Mouse (Mus musculus): ENCODE data around the gene Sf1. TPM values are rescaled to one million over a fixed set of nuclear protein-coding genes. Genes with fewer than 3 reads are reported as not detected.

Sf1 gene
- polyA plus RNA-seq, 1 experiment from 2014 or later: 209 TPM

DNA sequence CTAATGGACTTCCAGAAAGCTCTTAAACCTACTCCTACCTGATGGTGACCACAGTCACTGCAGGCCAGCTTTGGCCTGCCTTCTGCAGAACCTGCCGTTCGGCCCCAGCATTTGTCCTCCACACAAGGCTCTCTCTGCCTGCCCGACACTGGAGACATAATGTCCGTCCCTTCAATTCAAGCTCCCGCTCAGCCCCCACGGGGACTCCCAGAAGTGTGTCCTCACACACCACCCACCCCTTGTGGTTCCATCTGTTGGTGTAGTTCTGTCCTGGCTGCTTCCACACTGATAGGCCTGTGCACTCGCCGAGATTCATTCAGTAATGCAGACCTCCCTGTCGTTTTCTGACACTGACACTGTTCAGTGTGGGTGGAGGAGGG, 57.7 kb downstream of the Sf1 start:
- H3K4me1 ChIP-seq (ENCODE audit: control insufficient read depth, insufficient read depth, low read length): peaks cover 6% of the 10 kb centered on the region
- H3K27me3 ChIP-seq (ENCODE audit: control insufficient read depth, insufficient read depth, low read length): peaks cover 59% of the 10 kb centered on the region
- DNase-seq (ENCODE audit: low spot score): no peak
- H3K36me3 ChIP-seq (ENCODE audit: control insufficient read depth, insufficient read depth, low read length): no peaks in the 10 kb centered on the region
- no peak overlapping the region for H3K27ac ChIP-seq (replicated peaks; ENCODE audit: low read depth, low read length)
- ATAC-seq (ENCODE audit: insufficient number of reproducible peaks, low FRiP score, low TSS enrichment, low read depth): no peak
- no peak overlapping the region for H3K4me2 ChIP-seq (ENCODE audit: low read depth, severe bottlenecking)
- no peak overlapping the region for H3K9ac ChIP-seq (ENCODE audit: low read length)
- no peaks in the 10 kb centered on the region for H3K9me3 ChIP-seq (ENCODE audit: control insufficient read depth, low read length)
- no peak overlapping the region for H3K4me3 ChIP-seq (ENCODE audit: low read depth, low read length)
- 83% methylated on average over 9 of the region's 9 CpGs for WGBS

DNA sequence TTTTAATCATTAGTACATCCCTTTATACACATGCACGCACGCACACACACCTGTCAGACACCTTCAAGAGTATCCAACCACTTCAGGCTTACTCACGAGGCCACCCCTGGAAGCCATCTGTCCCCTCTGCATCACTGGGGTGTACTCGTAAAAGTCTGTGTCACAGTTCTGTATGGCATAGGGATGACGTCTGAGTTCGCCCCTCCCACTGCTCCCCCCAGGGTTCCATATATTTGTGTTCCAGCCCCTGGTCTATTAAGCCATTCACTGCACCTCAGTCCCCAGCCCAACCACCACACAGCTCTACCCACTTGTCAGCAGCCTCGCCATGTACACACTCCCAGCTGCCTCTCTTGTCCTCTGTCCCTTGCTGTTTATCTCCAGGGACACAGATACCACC, 58.5 kb downstream of the Sf1 start:
- no peaks in the 10 kb centered on the region for H3K36me3 ChIP-seq (ENCODE audit: control insufficient read depth, insufficient read depth, low read length)
- no peak overlapping the region for H3K27ac ChIP-seq (replicated peaks; ENCODE audit: low read depth, low read length)
- 0 out of 2 replicates have a peak, but pooled peaks cover 2% of the 10 kb centered on the region for H3K4me1 ChIP-seq (ENCODE audit: control insufficient read depth, insufficient read depth, low read length)
- H3K4me3 ChIP-seq (ENCODE audit: low read depth, low read length): no peak overlapping the region
- H3K4me2 ChIP-seq (ENCODE audit: low read depth, severe bottlenecking): no peak overlapping the region
- H3K9me3 ChIP-seq (ENCODE audit: control insufficient read depth, low read length): no peaks in the 10 kb centered on the region
- ATAC-seq (ENCODE audit: insufficient number of reproducible peaks, low FRiP score, low TSS enrichment, low read depth): no peak
- no peak overlapping the region for H3K9ac ChIP-seq (ENCODE audit: low read length)
- no peak for DNase-seq (ENCODE audit: low spot score)
- 77% methylated on average over 7 of the region's 7 CpGs for WGBS
- H3K27me3 ChIP-seq (ENCODE audit: control insufficient read depth, insufficient read depth, low read length): peaks cover 67% of the 10 kb centered on the region

DNA sequence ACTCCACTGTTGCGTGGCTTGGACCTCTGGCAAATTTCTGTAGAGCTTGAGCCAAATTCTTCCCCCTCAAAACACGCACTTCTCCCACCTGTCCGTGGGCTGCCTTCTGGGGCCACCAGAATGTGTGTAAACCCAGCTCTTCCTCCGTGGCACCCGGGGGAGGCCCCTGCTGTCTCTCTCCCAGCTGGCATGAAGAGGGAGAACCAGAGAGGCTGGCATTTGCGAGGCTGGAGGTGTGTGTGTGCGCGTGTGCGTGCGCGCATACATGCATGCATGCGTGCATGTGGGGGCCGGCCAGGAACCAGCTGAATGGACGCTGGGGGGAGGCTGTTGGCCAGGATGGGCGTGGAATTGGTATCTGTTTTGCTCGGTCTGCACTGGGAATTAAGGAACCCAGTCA, 59.8 kb downstream of the Sf1 start:
- Histone ChIP-seq H3K9ac (ENCODE audit: low read length) (no peak overlapping the region), H3K27me3 (ENCODE audit: control insufficient read depth, insufficient read depth, low read length) (peaks cover 76% of the 10 kb centered on the region), H3K4me3 (ENCODE audit: low read depth, low read length) (no peak overlapping the region), H3K27ac (replicated peaks; ENCODE audit: low read depth, low read length) (no peak overlapping the region), H3K9me3 (ENCODE audit: control insufficient read depth, low read length) (no peaks in the 10 kb centered on the region), H3K4me2 (ENCODE audit: low read depth, severe bottlenecking) (no peak overlapping the region), H3K36me3 (ENCODE audit: control insufficient read depth, insufficient read depth, low read length) (no peaks in the 10 kb centered on the region; the same call in 1 of the 2 replicates), H3K4me1 (ENCODE audit: control insufficient read depth, insufficient read depth, low read length) (peaks cover 8% of the 10 kb centered on the region)
- WGBS: 88% methylated on average over 16 of the region's 16 CpGs
- DNase-seq (ENCODE audit: low spot score) (no peak), ATAC-seq (ENCODE audit: insufficient number of reproducible peaks, low FRiP score, low TSS enrichment, low read depth) (no peak)

DNA sequence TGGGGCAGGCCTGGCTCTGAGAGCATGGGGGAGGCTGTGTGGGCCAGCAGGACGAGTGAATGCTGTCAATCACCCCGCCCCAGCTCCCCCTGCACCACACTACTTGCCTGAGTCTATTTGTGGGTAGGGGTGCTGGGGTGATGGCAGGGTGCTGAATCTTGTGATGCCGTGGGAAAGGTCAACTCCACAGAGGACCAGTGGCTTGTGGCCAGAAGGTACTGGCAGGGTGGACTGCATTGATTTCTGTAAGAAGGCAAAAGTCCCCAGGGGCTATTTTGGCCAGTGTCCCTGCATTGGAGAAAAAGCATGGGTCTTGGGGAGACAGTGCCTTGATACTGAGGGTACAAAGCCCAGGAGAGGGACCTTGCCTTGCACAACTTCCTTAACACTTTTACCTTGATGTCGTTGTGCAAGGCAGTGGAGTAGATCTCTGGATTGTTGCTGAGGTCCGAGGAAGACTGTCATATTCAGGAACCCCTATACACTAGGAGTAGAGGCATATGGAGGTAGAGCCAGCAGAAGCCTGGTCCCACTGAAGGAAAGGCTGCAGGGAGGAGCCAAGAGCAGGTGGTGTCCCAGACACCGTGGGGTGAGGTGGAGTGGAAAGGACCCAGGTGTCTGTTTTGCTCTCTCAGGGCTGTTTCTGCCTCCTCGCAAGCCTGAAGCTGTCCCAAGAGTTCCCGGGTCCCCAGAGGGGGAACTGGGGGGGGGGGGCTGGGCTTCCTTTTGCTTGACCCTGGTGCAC, 60.8 kb downstream of the Sf1 start:
- Histone ChIP-seq H3K9me3 (ENCODE audit: control insufficient read depth, low read length) (no peaks in the 10 kb centered on the region), H3K4me1 (ENCODE audit: control insufficient read depth, insufficient read depth, low read length) (peaks cover 16% of the 10 kb centered on the region), H3K4me3 (ENCODE audit: low read depth, low read length) (no peak overlapping the region), H3K4me2 (ENCODE audit: low read depth, severe bottlenecking) (no peak overlapping the region), H3K27ac (replicated peaks; ENCODE audit: low read depth, low read length) (no peak overlapping the region), H3K27me3 (ENCODE audit: control insufficient read depth, insufficient read depth, low read length) (peaks cover 79% of the 10 kb centered on the region), H3K36me3 (ENCODE audit: control insufficient read depth, insufficient read depth, low read length) (no peaks in the 10 kb centered on the region; the same call in 1 of the 2 replicates), H3K9ac (ENCODE audit: low read length) (no peak overlapping the region)
- no peak for DNase-seq (ENCODE audit: low spot score)
- 58% methylated on average over 8 of the region's 8 CpGs for WGBS
- ATAC-seq (ENCODE audit: insufficient number of reproducible peaks, low FRiP score, low TSS enrichment, low read depth): no peak

DNA sequence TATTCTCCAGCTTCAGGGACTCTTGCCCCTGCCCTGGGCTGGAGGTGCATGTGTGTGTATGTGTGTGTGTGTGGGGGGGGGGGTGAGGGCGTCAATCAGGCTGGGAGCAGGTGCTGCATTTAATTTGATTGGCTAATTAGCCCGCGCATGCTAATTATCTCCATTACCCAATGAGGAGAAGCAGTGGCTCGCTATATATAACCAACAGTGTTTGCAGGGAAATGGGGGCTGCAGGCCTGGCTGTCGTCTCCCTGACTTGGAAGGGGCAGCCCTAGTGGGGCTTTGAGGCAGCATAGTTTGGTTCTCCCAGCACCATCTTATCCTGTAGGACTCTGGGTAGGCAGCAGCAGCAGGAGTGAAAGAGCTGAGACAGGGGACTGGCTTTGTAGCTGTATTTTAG, 62.1 kb downstream of the Sf1 start:
- 47% methylated on average over 5 of the region's 5 CpGs for WGBS
- ATAC-seq (ENCODE audit: insufficient number of reproducible peaks, low FRiP score, low TSS enrichment, low read depth): no peak
- H3K4me1 ChIP-seq (ENCODE audit: control insufficient read depth, insufficient read depth, low read length): peaks cover 16% of the 10 kb centered on the region

DNA sequence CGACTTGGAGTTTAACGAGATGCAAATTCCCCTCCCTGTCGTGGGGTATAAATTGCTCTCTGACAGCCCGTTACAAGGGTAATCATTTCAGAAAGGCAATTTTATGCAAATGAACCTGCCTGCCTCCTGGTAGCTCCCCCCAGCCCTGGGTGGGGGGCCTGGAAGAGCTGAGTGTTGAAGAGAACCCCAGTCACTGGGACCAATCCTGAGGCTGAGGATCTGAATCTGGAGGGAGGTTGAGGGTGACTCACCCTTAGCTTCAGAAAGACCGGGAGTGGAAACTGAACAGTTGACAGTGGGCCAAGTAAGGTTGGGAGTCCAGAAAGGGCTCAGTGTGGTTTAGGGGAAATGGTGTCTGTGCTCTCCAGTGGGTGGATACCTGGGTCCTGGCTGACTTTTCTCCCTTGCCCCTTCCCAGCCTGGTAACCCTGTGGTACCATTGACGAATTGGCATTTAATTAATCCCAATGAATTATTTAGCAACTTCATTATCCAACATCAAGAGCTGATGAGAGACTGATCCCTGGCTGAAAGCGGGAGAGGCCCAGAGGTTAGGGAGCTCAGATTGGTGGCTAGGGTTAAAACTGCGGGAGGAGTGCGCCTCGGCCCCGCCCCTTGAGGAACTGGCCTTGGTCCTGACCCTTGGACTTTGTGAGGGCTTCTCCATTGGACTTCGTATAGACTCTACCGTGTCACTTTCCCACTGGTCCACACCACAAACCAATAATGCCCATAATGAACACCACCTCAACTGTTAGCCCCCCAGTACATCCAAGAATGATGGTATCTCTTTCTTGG, 63.4 kb downstream of the Sf1 start:
- Histone ChIP-seq H3K9me3 (ENCODE audit: control insufficient read depth, low read length) (no peaks in the 10 kb centered on the region), H3K4me3 (ENCODE audit: low read depth, low read length) (no peak overlapping the region), H3K36me3 (ENCODE audit: control insufficient read depth, insufficient read depth, low read length) (no peaks in the 10 kb centered on the region; the same call in 1 of the 2 replicates), H3K9ac (ENCODE audit: low read length) (no peak overlapping the region), H3K27me3 (ENCODE audit: control insufficient read depth, insufficient read depth, low read length) (peaks cover 76% of the 10 kb centered on the region), H3K27ac (replicated peaks; ENCODE audit: low read depth, low read length) (no peak overlapping the region), H3K4me2 (ENCODE audit: low read depth, severe bottlenecking) (no peak overlapping the region), H3K4me1 (ENCODE audit: control insufficient read depth, insufficient read depth, low read length) (peaks cover 16% of the 10 kb centered on the region)
- DNase-seq (ENCODE audit: low spot score) (peak; percentile 89), ATAC-seq (ENCODE audit: insufficient number of reproducible peaks, low FRiP score, low TSS enrichment, low read depth) (no peak)
- 18% methylated on average over 13 of the region's 13 CpGs for WGBS

More for the DNA sequence above, 62.1 kb downstream of the Sf1 start:
- Histone ChIP-seq H3K4me3 (ENCODE audit: low read depth, low read length) (no peak overlapping the region), H3K4me2 (ENCODE audit: low read depth, severe bottlenecking) (no peak overlapping the region), H3K36me3 (ENCODE audit: control insufficient read depth, insufficient read depth, low read length) (no peaks in the 10 kb centered on the region; the same call in 1 of the 2 replicates), H3K27me3 (ENCODE audit: control insufficient read depth, insufficient read depth, low read length) (peaks cover 79% of the 10 kb centered on the region), H3K9me3 (ENCODE audit: control insufficient read depth, low read length) (no peaks in the 10 kb centered on the region), H3K27ac (replicated peaks; ENCODE audit: low read depth, low read length) (no peak overlapping the region), H3K9ac (ENCODE audit: low read length) (no peak overlapping the region)
- DNase-seq (ENCODE audit: low spot score): no peak

Small RNAs within 50 kb of the gene (microRNA-seq; reads per million reads assigned to microRNA genes)
- gene Mir6989: not detected

Other genes with a start within 250 kb of the Sf1 start
- 65.4 and 65.8 TPM in 2 replicates for gene Sac3d1, start 245.0 kb upstream of the Sf1 start, polyA plus RNA-seq (2014; fragmentation: Nextera tagmentation; extraction: Ambion mirVana)
- 27.1 and 27.7 TPM in 2 replicates for gene Snx15, start 235.4 kb upstream of the Sf1 start, polyA plus RNA-seq (2014; fragmentation: Nextera tagmentation; extraction: Ambion mirVana)
- not detected in 2 replicates for gene Batf2, start 222.7 kb upstream of the Sf1 start, polyA plus RNA-seq (2014; fragmentation: Nextera tagmentation; extraction: Ambion mirVana)
- gene Arl2, start 222.1 kb upstream of the Sf1 start, polyA plus RNA-seq (2014; fragmentation: Nextera tagmentation; extraction: Ambion mirVana): 66.8 and 68.0 TPM in 2 replicates
- not detected in 2 replicates for gene Majin, start 179.3 kb upstream of the Sf1 start, polyA plus RNA-seq (2014; fragmentation: Nextera tagmentation; extraction: Ambion mirVana)
- 2.0 and 2.4 TPM in 2 replicates for gene Gpha2, start 137.3 kb upstream of the Sf1 start, polyA plus RNA-seq (2014; fragmentation: Nextera tagmentation; extraction: Ambion mirVana)
- 18.6 and 19.2 TPM in 2 replicates for gene Ppp2r5b, start 127.8 kb upstream of the Sf1 start, polyA plus RNA-seq (2014; fragmentation: Nextera tagmentation; extraction: Ambion mirVana)
- 8.9 and 10.5 TPM in 2 replicates for gene Atg2a, start 122.0 kb upstream of the Sf1 start, polyA plus RNA-seq (2014; fragmentation: Nextera tagmentation; extraction: Ambion mirVana)
- gene Ehd1, start 87.0 kb upstream of the Sf1 start, polyA plus RNA-seq (2014; fragmentation: Nextera tagmentation; extraction: Ambion mirVana): 56.1 and 59.3 TPM in 2 replicates
- gene Cdc42bpg, start 57.2 kb upstream of the Sf1 start, polyA plus RNA-seq (2014; fragmentation: Nextera tagmentation; extraction: Ambion mirVana): 0.54 and 0.69 TPM in 2 replicates
- gene Men1, start 28.7 kb upstream of the Sf1 start, polyA plus RNA-seq (2014; fragmentation: Nextera tagmentation; extraction: Ambion mirVana): 65.3 and 66.7 TPM in 2 replicates
- 6.8 and 7.3 TPM in 2 replicates for gene Map4k2, start 22.6 kb upstream of the Sf1 start, polyA plus RNA-seq (2014; fragmentation: Nextera tagmentation; extraction: Ambion mirVana)
- gene Pygm, start 20.7 kb downstream of the Sf1 start, polyA plus RNA-seq (2014; fragmentation: Nextera tagmentation; extraction: Ambion mirVana): 1.8 and 2.0 TPM in 2 replicates
- gene Rasgrp2, start 35.6 kb downstream of the Sf1 start, polyA plus RNA-seq (2014; fragmentation: Nextera tagmentation; extraction: Ambion mirVana): 12.8 and 15.0 TPM in 2 replicates
- 0.48 and 1.1 TPM in 2 replicates for gene Nrxn2, start 55.0 kb downstream of the Sf1 start, polyA plus RNA-seq (2014; fragmentation: Nextera tagmentation; extraction: Ambion mirVana)
- gene Slc22a12, start 179.3 kb downstream of the Sf1 start, polyA plus RNA-seq (2014; fragmentation: Nextera tagmentation; extraction: Ambion mirVana): not detected in 2 replicates

Measured in limb, embryonic 11.5 days (tissue).